Mouse (Mus musculus) forebrain, embryonic 13.5 days (tissue): ENCODE results near the gene Zc3h10. TPM values are rescaled to one million over a fixed set of nuclear protein-coding genes. Genes with fewer than 3 reads are reported as not detected.
"Not testable (repeated sequence)": the region's sequence is repeated elsewhere in the genome, so short reads cannot be mapped to it uniquely, and the experiment has no call there.

Source experiments
- ATAC-seq: fragments of 200-750 bp; cut with Nextera tagmentation; 2 replicates; pipeline ENCODE4 v1.8.0; 2017
- H3K27ac ChIP-seq: fragments of 300-500 bp; sonication (generic); 2 replicates; pipeline ENCODE4 v1.5.1; 2015; ENCODE audit warnings: inconsistent platforms, mild to moderate bottlenecking, moderate library complexity
- H3K27me3 ChIP-seq: fragments of 300-500 bp; sonication (generic); 2 replicates; pipeline ENCODE4 v1.6.1; 2015; ENCODE audit warnings: mild to moderate bottlenecking, inconsistent platforms
- H3K36me3 ChIP-seq: fragments of 300-500 bp; sonication (generic); 2 replicates; pipeline ENCODE4 v1.6.1; 2015; ENCODE audit warnings: mild to moderate bottlenecking, inconsistent platforms; ENCODE audit not compliant: poor library complexity, severe bottlenecking
- H3K4me1 ChIP-seq: fragments of 300-500 bp; sonication (generic); 2 replicates; pipeline ENCODE4 v1.6.1; 2015; ENCODE audit warnings: inconsistent platforms
- H3K4me2 ChIP-seq: fragments of 300-500 bp; sonication (generic); 2 replicates; pipeline ENCODE4 v1.6.1; 2015; ENCODE audit warnings: inconsistent platforms, mild to moderate bottlenecking, moderate library complexity
- H3K4me3 ChIP-seq: fragments of 300-500 bp; sonication (generic); 2 replicates; pipeline ENCODE4 v1.5.1; 2015; ENCODE audit warnings: mild to moderate bottlenecking, inconsistent platforms
- H3K9ac ChIP-seq: fragments of 300-500 bp; sonication (generic); 2 replicates; pipeline ENCODE4 v1.6.1; 2015; ENCODE audit warnings: mild to moderate bottlenecking, inconsistent platforms
- H3K9me3 ChIP-seq: fragments of 300-500 bp; sonication (generic); replicated peaks from 2 replicates; pipeline ENCODE4 v1.6.1; 2016; ENCODE audit warnings: inconsistent platforms
- WGBS: fragments of 180-500 bp; shearing (Covaris S2); methylation state at CpG from one replicate; pipeline ENCODE4 v1.1.7; 2015; 5-methylcytosine and 5-hydroxymethylcytosine counted together
- polyA plus RNA-seq: library from polyadenylated mRNA; unstranded; fragments of >200 nt; fragmentation: Nextera tagmentation; extraction: Ambion mirVana; gene quantifications from 2 replicates; pipeline ENCODE4 v1.2.1, GENCODE M21; 2015

Zc3h10 gene
- polyA plus RNA-seq, 1 experiment from 2014 or later = 19.4 TPM

DNA sequence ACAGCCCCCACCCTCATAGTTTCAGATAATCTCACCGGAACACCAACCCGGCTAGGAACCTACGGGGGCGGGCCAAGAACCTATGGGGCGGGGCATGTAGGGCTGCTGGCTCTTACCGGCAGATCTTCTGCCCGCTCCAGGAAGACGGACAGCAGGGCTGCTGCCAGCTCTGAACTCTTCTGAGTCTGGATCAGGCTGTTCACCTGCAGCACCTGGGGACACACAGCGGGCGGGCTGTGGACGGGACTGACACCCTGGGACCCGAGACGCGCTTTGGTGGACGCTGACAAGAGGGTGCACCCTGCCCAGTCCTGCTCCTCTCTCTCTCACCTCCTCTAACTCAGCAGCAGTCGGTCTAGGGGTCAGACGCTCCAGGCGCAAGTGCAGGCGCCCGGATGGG is 31.5 kb downstream of the Zc3h10 start:
- H3K27ac ChIP-seq = no peak overlapping the region

DNA sequence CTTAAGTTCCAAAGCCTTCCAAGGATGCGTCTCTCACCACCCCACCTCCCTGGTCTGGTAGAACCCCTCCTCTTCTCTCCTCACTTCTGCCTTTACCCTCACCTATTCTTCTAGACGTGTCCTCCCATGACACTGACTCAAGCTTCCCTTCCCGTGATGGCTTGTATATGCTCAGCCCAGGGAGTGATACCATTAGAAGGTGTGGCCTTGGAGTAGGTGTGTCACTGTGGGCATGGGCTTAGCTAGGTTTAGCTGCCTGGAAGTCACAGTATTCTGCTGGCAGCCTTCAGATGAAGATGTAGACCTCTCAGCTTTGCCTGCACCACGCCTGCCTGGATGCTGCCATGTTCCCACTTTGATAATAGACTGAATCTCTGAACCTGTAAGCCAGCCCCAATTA is 32.5 kb downstream of the Zc3h10 start:
- peaks cover 6% of the 10 kb centered on the region; the same call in 1 of the 2 replicates for H3K36me3 ChIP-seq
- H3K27me3 ChIP-seq = peaks cover 35% of the 10 kb centered on the region
- no peak for ATAC-seq
- H3K4me3 ChIP-seq = no peak overlapping the region
- no peak overlapping the region for H3K27ac ChIP-seq
- H3K9ac ChIP-seq = no peak overlapping the region
- no peaks in the 10 kb centered on the region for H3K4me1 ChIP-seq
- 80% methylated on average over 4 of the region's 4 CpGs for WGBS
- no peak overlapping the region for H3K4me2 ChIP-seq
- no peaks in the 10 kb centered on the region for H3K9me3 ChIP-seq

More for the DNA sequence above, 31.5 kb downstream of the Zc3h10 start:
- Histone ChIP-seq H3K4me1 (no peaks in the 10 kb centered on the region), H3K27me3 (peaks cover 35% of the 10 kb centered on the region), H3K4me2 (no peak overlapping the region; the same call in 1 of the 2 replicates), H3K4me3 (no peak overlapping the region), H3K9ac (no peak overlapping the region; the same call in 1 of the 2 replicates), H3K36me3 (peaks cover 6% of the 10 kb centered on the region; the same call in 1 of the 2 replicates), H3K9me3 (no peaks in the 10 kb centered on the region)
- WGBS = 12% methylated on average over 20 of the region's 20 CpGs
- ATAC-seq = no peak

DNA sequence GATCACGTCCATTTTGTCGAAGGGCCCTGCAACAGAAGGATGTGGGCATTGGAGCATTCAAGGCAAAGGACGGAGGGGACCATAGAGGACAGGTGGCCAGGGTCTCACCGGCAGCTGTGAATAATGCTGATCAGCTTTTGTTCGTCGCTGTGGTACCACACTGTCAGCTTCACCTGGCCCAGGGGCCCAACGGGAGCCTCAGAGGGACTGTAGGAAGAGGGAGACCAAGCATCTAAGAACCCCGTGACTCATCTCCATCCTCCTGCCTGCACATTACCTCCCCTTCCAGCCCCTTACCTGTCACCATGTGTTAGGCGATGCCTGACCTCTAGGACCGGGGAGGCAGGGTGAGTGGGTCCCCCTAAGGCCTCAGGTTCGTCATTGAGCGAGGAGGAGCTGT is 35.8 kb downstream of the Zc3h10 start:
- 84% methylated on average over 12 of the region's 12 CpGs for WGBS
- Histone ChIP-seq H3K4me3 (no peak overlapping the region), H3K27ac (no peak overlapping the region), H3K9me3 (no peaks in the 10 kb centered on the region), H3K9ac (no peak overlapping the region), H3K4me2 (no peak overlapping the region), H3K36me3 (peaks cover 6% of the 10 kb centered on the region; the same call in 1 of the 2 replicates), H3K4me1 (no peaks in the 10 kb centered on the region), H3K27me3 (peaks cover 20% of the 10 kb centered on the region)
- ATAC-seq = no peak

DNA sequence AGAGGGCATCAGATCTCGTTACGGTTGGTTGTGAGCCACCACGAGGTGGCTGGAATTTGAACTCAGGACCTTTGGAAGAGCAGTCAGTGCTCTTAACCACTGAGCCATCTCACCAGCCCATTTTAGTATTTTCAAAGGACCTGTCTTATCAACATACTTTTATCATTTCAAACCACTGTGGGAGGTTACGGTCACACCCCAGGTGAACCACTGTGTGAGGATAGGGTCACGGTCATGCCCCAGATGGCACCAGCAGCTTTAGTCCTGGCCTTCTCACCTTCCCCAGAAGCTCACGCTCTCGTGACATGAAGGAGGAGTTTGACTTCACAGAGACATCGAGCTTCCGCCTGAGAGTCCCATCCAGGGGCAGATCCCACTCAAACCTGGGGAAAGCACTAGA is 36.4 kb downstream of the Zc3h10 start:
- no peak for ATAC-seq
- 88% methylated on average over 9 of the region's 9 CpGs for WGBS
- H3K9ac ChIP-seq = no peak overlapping the region
- H3K9me3 ChIP-seq = no peaks in the 10 kb centered on the region
- no peaks in the 10 kb centered on the region for H3K4me1 ChIP-seq
- H3K27me3 ChIP-seq = peaks cover 14% of the 10 kb centered on the region
- H3K4me2 ChIP-seq = no peak overlapping the region
- H3K27ac ChIP-seq = no peak overlapping the region
- H3K4me3 ChIP-seq = no peak overlapping the region
- H3K36me3 ChIP-seq = peaks cover 6% of the 10 kb centered on the region; the same call in 1 of the 2 replicates

DNA sequence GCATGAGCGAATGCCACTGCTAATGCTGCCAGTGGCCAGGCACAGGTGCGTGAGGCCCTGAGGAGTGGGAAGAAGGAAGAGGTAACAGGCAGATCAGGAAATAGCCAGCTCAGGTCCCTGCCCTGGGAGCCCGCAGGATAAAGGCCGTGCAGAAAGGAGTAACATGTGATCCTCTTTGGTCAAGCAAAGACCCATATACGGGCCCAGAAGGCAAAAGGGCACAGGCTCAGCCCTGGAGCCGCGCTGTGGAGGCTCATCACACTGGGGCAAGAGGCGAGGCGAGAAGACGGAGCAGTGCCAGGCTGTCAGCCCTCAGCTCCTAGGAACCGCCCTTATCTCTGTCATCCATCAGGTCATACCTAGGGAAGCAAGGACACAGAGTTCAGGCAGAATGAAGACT is 37.3 kb downstream of the Zc3h10 start:
- WGBS = 88% methylated on average over 11 of the region's 11 CpGs
- no peaks in the 10 kb centered on the region for H3K4me1 ChIP-seq
- H3K27ac ChIP-seq = no peak overlapping the region
- H3K9me3 ChIP-seq = no peaks in the 10 kb centered on the region
- no peak overlapping the region for H3K4me3 ChIP-seq
- no peak overlapping the region for H3K9ac ChIP-seq
- peaks cover 6% of the 10 kb centered on the region; the same call in 1 of the 2 replicates for H3K36me3 ChIP-seq
- H3K4me2 ChIP-seq = no peak overlapping the region
- peaks cover 6% of the 10 kb centered on the region for H3K27me3 ChIP-seq
- ATAC-seq = no peak

DNA sequence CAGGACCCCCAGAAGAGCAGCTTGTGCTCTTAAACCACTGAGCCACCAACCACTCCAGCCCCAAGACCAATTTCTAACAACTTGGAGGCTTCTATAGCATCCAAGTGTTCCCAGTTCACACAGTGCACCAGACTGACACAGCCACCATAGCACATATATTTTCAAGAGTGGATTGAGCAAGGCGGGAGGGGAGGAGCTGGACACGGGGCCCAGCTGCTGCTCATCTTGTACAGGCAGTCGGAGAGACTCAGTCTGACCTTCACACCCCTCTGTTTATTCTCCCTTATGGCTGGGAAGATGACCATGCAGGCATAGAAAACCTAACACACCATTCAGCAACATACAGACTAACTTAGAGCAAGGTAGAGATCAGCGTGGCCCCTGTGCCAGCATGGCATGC is 37.7 kb downstream of the Zc3h10 start:
- H3K9me3 ChIP-seq = no peaks in the 10 kb centered on the region
- ATAC-seq = no peak
- no peak overlapping the region for H3K9ac ChIP-seq
- no peak overlapping the region for H3K27ac ChIP-seq
- peaks cover 6% of the 10 kb centered on the region; the same call in 1 of the 2 replicates for H3K36me3 ChIP-seq
- 0 out of 2 replicates have a peak, but pooled peaks cover under 1% of the 10 kb centered on the region for H3K27me3 ChIP-seq
- 79% methylated on average over 4 of the region's 4 CpGs for WGBS
- no peak overlapping the region for H3K4me2 ChIP-seq
- H3K4me1 ChIP-seq = no peaks in the 10 kb centered on the region
- no peak overlapping the region for H3K4me3 ChIP-seq

DNA sequence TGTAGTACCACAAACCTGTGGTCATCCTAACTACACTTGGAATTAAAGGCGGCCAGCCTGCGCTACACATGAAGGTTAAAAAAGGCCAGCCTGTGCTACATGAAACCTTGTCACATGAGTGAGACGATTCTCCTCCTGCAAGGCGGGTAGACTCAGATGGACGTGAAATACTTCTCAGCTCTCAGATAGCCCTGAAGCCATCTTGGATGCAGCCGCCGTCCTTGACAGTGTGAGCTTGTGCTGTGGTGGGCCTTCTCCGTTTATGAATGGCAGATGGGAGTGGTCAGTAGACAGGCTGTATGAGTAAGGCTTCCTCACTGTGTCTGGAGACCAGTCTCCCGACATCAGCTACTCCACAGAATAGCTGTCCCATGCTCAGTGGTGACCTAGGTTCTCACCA is 38.4 kb downstream of the Zc3h10 start:
- no peaks in the 10 kb centered on the region for H3K27me3 ChIP-seq
- no peaks in the 10 kb centered on the region for H3K4me1 ChIP-seq
- WGBS = 91% methylated on average over 9 of the region's 9 CpGs
- no peak overlapping the region for H3K9ac ChIP-seq
- peaks cover 6% of the 10 kb centered on the region; the same call in 1 of the 2 replicates for H3K36me3 ChIP-seq
- no peak for ATAC-seq
- H3K9me3 ChIP-seq = no peaks in the 10 kb centered on the region
- H3K4me3 ChIP-seq = no peak overlapping the region
- H3K27ac ChIP-seq = no peak overlapping the region
- no peak overlapping the region for H3K4me2 ChIP-seq

DNA sequence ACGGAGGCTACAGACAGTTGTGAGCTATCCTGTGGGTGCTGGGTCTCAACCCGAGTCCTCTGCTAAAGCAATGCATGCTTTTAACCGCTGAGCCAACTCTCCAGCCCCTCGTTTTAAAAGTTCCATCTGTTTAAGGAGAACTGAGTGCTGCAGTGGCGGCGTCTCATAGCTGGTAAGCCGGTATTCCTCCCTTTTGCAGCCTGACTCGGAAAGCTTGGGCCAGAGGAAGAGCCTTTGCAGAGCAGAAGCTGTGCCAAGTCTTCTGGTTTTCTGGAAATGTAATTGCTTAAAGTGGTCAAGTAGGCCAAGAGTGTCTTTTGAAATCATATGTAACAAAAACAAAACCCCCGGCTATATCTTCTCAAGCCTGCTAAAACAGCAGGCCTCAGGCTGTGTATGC is 39.3 kb downstream of the Zc3h10 start:
- Histone ChIP-seq H3K4me1 (no peaks in the 10 kb centered on the region), H3K4me2 (no peak overlapping the region), H3K27me3 (no peaks in the 10 kb centered on the region), H3K4me3 (no peak overlapping the region), H3K36me3 (peaks cover 6% of the 10 kb centered on the region; the same call in 1 of the 2 replicates), H3K27ac (no peak overlapping the region), H3K9me3 (no peaks in the 10 kb centered on the region), H3K9ac (no peak overlapping the region)
- no peak for ATAC-seq
- WGBS = 87% methylated on average over 9 of the region's 9 CpGs

DNA sequence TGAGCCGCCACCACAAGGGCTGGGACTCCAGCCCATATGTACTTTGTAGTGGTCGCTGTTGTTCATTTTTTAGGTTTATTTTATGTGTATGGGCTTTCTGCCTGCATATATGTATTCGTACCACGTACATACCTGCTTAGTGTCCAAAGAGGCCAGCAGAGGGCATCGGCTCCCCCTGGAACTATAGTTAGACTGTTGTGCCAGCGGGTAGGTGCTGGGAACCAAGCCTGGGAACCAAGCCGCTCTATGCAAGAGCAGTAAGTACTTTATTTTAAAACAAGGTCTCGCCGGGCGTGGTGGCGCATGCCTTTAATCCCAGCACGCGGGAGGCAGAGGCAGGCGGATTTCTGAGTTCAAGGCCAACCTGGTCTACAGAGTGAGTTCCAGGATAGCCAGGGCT is 41.6 kb downstream of the Zc3h10 start:
- no peak for ATAC-seq
- 95% methylated on average over 14 of the region's 14 CpGs for WGBS

DNA sequence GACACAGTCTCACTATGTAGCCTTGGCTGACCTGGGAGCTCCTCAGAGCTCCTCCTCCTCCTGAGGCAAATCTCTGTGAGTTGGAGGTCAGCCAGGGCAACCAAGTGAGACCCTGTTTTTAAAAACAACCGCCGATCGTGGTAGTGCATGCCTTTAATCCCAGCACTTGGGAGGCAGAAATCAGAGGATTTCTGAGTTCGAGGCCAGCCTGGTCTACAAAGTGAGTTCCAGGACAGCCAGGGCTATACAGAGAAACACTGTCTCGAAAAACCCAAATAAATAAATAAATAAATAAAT is 42.3 kb downstream of the Zc3h10 start:
- H3K9ac ChIP-seq, H3K4me3 ChIP-seq, H3K27me3 ChIP-seq, H3K4me2 ChIP-seq, ATAC-seq, H3K9me3 ChIP-seq, H3K36me3 ChIP-seq, H3K27ac ChIP-seq, H3K4me1 ChIP-seq: not testable (repeated sequence)
- WGBS = 86% methylated on average over 5 of the region's 5 CpGs

More for the DNA sequence above, 41.6 kb downstream of the Zc3h10 start:
- Histone ChIP-seq H3K36me3 (no peaks in the 10 kb centered on the region), H3K4me3 (no peak overlapping the region), H3K4me2 (no peak overlapping the region), H3K9me3 (no peaks in the 10 kb centered on the region), H3K27ac (no peak overlapping the region), H3K4me1 (no peaks in the 10 kb centered on the region), H3K27me3 (no peaks in the 10 kb centered on the region), H3K9ac (no peak overlapping the region)

DNA sequence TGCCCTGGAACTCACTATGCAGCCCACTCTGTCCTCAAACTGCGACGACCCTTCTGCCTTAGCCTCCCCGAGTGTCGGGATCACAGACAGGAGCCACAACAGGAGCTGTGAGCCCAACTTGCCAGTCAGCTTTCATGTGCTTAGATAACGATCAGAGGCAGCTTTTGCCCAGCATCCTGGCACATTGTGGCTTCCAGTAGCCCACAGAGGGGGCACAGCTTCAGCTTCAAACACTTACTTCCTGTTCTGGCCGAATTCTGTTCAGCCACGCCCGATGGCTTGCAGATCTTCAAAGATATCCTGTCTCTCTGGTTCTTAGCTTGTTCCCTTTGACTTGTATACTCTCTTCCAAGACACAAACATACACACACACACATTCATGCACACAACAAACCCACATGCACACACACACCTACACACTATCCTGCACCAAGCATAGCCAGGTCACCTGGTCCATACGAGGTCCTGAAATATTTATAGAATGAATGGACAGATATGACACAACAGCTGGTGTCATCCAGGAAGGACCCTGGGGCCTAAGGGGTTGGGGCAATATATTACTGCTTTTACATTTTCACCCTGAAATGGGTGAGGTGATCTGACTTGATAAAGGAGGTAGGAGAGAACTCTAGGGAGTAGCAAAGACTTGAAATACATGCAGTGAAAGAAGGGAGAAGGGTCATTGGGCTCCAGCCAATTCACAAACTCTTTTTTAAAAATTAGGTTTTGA is 42.8 kb downstream of the Zc3h10 start:
- H3K4me3 ChIP-seq = no peak overlapping the region
- H3K36me3 ChIP-seq = no peaks in the 10 kb centered on the region
- 0 out of 2 replicates have a peak overlapping the region, but pooled peaks have one; percentile 32 for H3K9ac ChIP-seq
- no peaks in the 10 kb centered on the region for H3K4me1 ChIP-seq
- 81% methylated on average over 9 of the region's 9 CpGs for WGBS
- H3K9me3 ChIP-seq = no peaks in the 10 kb centered on the region
- no peak overlapping the region for H3K27ac ChIP-seq
- H3K27me3 ChIP-seq = no peaks in the 10 kb centered on the region
- no peak overlapping the region for H3K4me2 ChIP-seq
- ATAC-seq = no peak

DNA sequence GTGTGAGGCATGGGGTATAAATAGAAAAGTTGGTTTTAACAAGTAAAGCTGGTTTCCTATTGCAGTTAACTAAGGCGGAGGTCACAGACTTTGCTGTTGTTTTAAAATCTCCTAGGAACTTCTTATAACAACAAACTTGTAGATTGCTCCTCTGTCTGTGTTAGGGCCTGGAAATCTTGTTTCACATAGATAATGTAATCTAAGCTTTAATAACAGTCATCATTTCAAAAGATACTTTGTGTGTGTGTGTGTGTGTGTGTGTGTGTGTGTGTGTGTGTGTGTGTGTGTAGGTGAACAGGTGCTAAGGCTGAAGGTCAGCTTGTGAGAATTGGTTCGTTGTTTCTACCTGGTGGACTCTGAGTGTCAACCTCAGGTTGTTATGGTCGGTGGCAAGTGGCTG is 43.6 kb downstream of the Zc3h10 start:
- no peaks in the 10 kb centered on the region for H3K27me3 ChIP-seq
- no peaks in the 10 kb centered on the region for H3K36me3 ChIP-seq
- no peak overlapping the region for H3K27ac ChIP-seq
- H3K9me3 ChIP-seq = no peaks in the 10 kb centered on the region
- no peak overlapping the region for H3K9ac ChIP-seq
- no peak for ATAC-seq
- no peak overlapping the region for H3K4me3 ChIP-seq
- WGBS = 91% methylated on average over 3 of the region's 3 CpGs
- H3K4me2 ChIP-seq = no peak overlapping the region
- peaks cover 5% of the 10 kb centered on the region; the same call in 1 of the 2 replicates for H3K4me1 ChIP-seq

DNA sequence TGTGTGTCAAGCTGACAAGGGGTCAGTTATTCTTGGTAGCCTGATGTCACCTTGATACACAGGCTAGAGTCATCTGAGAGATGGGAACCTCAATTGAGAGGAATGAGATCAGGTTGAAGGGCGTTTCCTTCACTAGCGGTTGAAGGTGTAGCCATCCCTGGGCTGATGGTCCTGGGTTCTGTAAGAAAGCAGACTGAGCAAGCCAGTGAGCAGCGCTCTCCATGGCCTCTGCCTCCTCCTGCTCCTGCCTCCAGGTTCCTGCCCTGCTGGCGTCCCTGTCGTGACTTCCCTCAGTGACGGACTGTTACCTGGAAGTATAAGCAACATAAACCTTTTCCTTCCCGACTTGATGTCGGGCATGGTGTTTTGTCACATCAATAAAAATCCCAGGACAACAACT is 44.0 kb downstream of the Zc3h10 start:
- Histone ChIP-seq H3K4me3 (no peak overlapping the region), H3K9me3 (no peaks in the 10 kb centered on the region), H3K36me3 (no peaks in the 10 kb centered on the region), H3K27ac (no peak overlapping the region), H3K4me2 (no peak overlapping the region), H3K9ac (no peak overlapping the region), H3K4me1 (peaks cover 5% of the 10 kb centered on the region; the same call in 1 of the 2 replicates), H3K27me3 (no peaks in the 10 kb centered on the region)
- whole genome bisulfite sequencing = 77% methylated on average over 8 of the region's 8 CpGs
- ATAC-seq = no peak
